Mouse (Mus musculus): ENCODE measurements around the gene Bach2. TPM values are rescaled to one million over a fixed set of nuclear protein-coding genes. Genes with fewer than 3 reads are reported as not detected.

Gene Bach2
- polyA plus RNA-seq, 1 experiment = 0.11 TPM

DNA sequence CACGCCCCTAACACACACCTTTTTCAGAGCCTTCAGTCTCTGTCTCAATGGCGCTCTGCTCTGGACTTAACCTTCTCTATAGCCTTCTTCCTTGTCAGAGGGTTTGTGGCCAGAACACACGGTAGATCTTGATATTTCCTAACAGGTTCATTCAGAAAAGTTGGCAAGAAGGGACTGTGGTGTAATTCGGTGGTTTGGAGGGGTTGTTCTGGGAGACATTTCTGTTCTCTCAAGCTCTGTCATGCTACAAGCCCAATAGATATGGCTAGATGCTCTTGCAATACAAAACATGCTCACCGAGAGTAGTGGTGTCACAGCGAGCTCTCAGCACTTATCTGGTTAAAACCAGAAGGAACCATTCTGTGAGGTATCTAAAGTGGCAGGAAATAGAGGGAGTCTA, 51.2 kb downstream of the Bach2 start:
- Histone ChIP-seq H3K27me3 (ENCODE audit: control insufficient read depth, insufficient read depth, insufficient read length) (no peaks in the 10 kb centered on the region), H3K79me3 (ENCODE audit: low read depth) (no peaks in the 10 kb centered on the region), H3K36me3 (ENCODE audit: control insufficient read depth, insufficient read depth) (no peaks in the 10 kb centered on the region), H3K4me3 (ENCODE audit: insufficient read depth, poor library complexity, severe bottlenecking) (no peak overlapping the region), H3K79me2 (ENCODE audit: control insufficient read depth, insufficient read depth) (no peaks in the 10 kb centered on the region), H3ac (ENCODE audit: control insufficient read depth, insufficient read length, low read depth) (no peak overlapping the region)
- TF ChIP-seq CTCF (IDR thresholded peaks at IDR 0.05; ENCODE audit: control insufficient read depth, insufficient read depth, insufficient read length) (no peak), MAX (IDR thresholded peaks at IDR 0.05) (no peak), FOSL1 (IDR thresholded peaks at IDR 0.05; ENCODE audit: insufficient read depth, low read length, poor library complexity, severe bottlenecking) (no peak), USF1 (IDR thresholded peaks at IDR 0.05; ENCODE audit: low read depth) (no peak), CEBPB (IDR thresholded peaks at IDR 0.05; ENCODE audit: low read depth) (no peak), MYOD1 (IDR thresholded peaks at IDR 0.05; ENCODE audit: control insufficient read depth, insufficient read length, low read depth) (no peak), MYOG (IDR thresholded peaks at IDR 0.05; ENCODE audit: control insufficient read depth, extremely low read depth, insufficient read length) (no peak)

DNA sequence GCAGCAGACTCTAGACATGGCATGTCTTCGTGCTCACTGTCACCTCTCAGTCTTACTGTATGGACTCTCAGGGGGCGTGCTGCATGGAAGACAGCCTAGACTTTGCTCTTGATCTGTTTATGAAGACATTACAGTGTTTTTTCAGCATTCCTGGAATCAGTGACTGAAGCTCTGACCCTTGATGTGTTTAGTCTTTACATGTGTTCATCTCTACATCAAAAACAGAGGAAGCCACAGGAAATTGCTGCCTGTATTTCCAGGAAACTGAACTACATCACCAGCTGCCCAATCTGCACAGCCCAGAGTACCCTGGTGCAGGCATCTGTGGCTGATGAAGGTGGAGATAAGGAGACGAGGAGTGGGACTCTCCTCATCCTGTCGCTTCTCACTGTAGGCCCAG, 52.8 kb downstream of the Bach2 start:
- H3K4me3 ChIP-seq (ENCODE audit: insufficient read depth, poor library complexity, severe bottlenecking) = no peak overlapping the region
- no peaks in the 10 kb centered on the region for H3K79me2 ChIP-seq (ENCODE audit: control insufficient read depth, insufficient read depth)
- H3K36me3 ChIP-seq (ENCODE audit: control insufficient read depth, insufficient read depth) = no peaks in the 10 kb centered on the region
- no peak overlapping the region for H3ac ChIP-seq (ENCODE audit: control insufficient read depth, insufficient read length, low read depth)
- H3K79me3 ChIP-seq (ENCODE audit: low read depth) = no peaks in the 10 kb centered on the region
- H3K27me3 ChIP-seq (ENCODE audit: control insufficient read depth, insufficient read depth, insufficient read length) = no peaks in the 10 kb centered on the region
- TF ChIP-seq MYOD1 (IDR thresholded peaks at IDR 0.05; ENCODE audit: control insufficient read depth, insufficient read length, low read depth) (no peak), CTCF (IDR thresholded peaks at IDR 0.05; ENCODE audit: control insufficient read depth, insufficient read depth, insufficient read length) (no peak), FOSL1 (IDR thresholded peaks at IDR 0.05; ENCODE audit: insufficient read depth, low read length, poor library complexity, severe bottlenecking) (no peak), MAX (IDR thresholded peaks at IDR 0.05) (no peak), CEBPB (IDR thresholded peaks at IDR 0.05; ENCODE audit: low read depth) (no peak), USF1 (IDR thresholded peaks at IDR 0.05; ENCODE audit: low read depth) (no peak), MYOG (IDR thresholded peaks at IDR 0.05; ENCODE audit: control insufficient read depth, extremely low read depth, insufficient read length) (no peak)

DNA sequence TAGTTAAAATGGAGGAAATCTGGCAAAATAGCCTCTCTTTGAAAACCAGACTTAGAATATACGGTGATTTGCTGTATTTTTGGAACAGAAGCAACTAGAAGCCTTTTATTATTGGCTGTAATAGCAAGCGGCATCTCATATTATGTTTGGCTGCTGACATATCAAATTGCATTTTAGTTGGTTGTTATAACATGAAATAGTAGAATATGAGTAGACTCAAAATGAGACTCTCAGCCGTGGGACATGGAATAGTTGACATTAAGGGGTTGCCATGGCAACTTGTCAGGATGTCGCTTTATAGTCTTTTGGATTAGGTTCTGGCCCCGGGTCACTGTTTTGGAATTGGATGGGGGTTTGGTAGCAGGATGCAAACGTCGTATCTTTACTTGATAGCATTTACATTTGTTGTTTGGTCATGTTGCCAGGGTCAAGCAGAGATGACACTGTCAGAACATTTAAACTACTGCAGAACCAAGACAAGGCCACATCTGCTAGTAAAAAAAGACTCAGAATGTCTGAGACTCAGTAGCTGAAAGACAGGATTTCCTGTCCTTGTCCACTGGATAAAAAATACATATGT, 55.2 kb downstream of the Bach2 start:
- Histone ChIP-seq H3K36me3 (ENCODE audit: control insufficient read depth, insufficient read depth) (no peaks in the 10 kb centered on the region), H3K27me3 (ENCODE audit: control insufficient read depth, insufficient read depth, insufficient read length) (no peaks in the 10 kb centered on the region), H3ac (ENCODE audit: control insufficient read depth, insufficient read length, low read depth) (no peak overlapping the region), H3K79me3 (ENCODE audit: low read depth) (no peaks in the 10 kb centered on the region), H3K4me3 (ENCODE audit: insufficient read depth, poor library complexity, severe bottlenecking) (no peak overlapping the region), H3K79me2 (ENCODE audit: control insufficient read depth, insufficient read depth) (no peaks in the 10 kb centered on the region)
- TF ChIP-seq CEBPB (IDR thresholded peaks at IDR 0.05; ENCODE audit: low read depth) (no peak), MAX (IDR thresholded peaks at IDR 0.05) (no peak), FOSL1 (IDR thresholded peaks at IDR 0.05; ENCODE audit: insufficient read depth, low read length, poor library complexity, severe bottlenecking) (no peak)

DNA sequence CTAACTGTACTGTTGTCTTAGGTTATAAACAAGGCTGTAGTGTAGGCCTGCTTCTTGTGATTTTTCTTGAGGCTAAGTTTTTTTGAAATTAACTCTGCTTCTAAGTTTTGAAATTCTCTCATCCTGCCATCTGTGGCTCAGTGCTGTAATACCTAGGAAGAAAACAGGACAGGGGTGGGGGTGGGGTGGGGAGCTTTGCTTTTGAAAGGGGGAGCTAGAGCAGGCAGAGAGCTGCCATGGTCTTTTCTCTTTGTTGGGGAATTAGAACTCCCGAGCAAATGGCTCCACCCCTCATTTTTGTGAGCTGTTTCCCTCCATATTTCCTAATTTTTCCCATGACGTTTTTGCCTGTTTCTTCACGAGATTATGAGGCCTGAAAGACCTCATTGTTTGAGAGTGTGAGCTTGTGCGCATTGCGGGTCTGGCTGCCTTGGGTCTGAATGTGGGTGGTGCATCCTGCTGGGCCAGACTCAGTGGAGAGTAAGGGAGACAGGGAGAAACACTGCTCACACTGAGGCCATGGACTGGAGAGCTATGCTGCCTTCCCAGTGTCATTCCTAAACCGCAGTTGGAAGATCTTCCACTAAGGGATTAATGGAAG, 58.6 kb downstream of the Bach2 start:
- Histone ChIP-seq H3K27me3 (ENCODE audit: control insufficient read depth, insufficient read depth, insufficient read length) (no peaks in the 10 kb centered on the region), H3K79me2 (ENCODE audit: control insufficient read depth, insufficient read depth) (no peaks in the 10 kb centered on the region), H3K4me3 (ENCODE audit: insufficient read depth, poor library complexity, severe bottlenecking) (no peak overlapping the region), H3ac (ENCODE audit: control insufficient read depth, insufficient read length, low read depth) (no peak overlapping the region), H3K36me3 (ENCODE audit: control insufficient read depth, insufficient read depth) (no peaks in the 10 kb centered on the region), H3K79me3 (ENCODE audit: low read depth) (no peaks in the 10 kb centered on the region)
- TF ChIP-seq CEBPB (IDR thresholded peaks at IDR 0.05; ENCODE audit: low read depth) (no peak), FOSL1 (IDR thresholded peaks at IDR 0.05; ENCODE audit: insufficient read depth, low read length, poor library complexity, severe bottlenecking) (no peak), CTCF (IDR thresholded peaks at IDR 0.05; ENCODE audit: control insufficient read depth, insufficient read depth, insufficient read length) (no peak), MYOG (IDR thresholded peaks at IDR 0.05; ENCODE audit: control insufficient read depth, extremely low read depth, insufficient read length) (no peak), MAX (IDR thresholded peaks at IDR 0.05) (no peak), MYOD1 (IDR thresholded peaks at IDR 0.05; ENCODE audit: control insufficient read depth, insufficient read length, low read depth) (no peak), USF1 (IDR thresholded peaks at IDR 0.05; ENCODE audit: low read depth) (no peak)

DNA sequence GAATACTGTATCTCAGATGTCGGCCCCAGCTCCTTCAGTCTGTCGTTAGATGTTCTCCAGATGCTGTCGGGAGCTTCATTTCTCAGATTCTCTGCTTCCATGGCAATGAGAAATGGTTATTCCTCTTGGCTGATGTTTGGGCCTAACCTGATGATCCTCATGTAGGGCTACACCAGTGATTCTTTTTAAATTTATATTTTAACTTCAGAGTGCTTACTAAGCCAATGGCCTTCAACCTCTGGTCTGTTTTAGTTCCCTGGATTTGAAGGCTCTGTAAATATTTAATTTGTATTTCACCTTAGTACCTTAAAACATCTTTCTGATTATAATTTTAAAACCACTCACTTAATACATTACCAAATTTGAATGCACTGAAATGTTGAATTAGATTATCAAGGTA, 60.6 kb downstream of the Bach2 start:
- no peaks in the 10 kb centered on the region for H3K79me3 ChIP-seq (ENCODE audit: low read depth)
- no peak overlapping the region for H3K4me3 ChIP-seq (ENCODE audit: insufficient read depth, poor library complexity, severe bottlenecking)
- H3K79me2 ChIP-seq (ENCODE audit: control insufficient read depth, insufficient read depth) = no peaks in the 10 kb centered on the region
- H3K36me3 ChIP-seq (ENCODE audit: control insufficient read depth, insufficient read depth) = no peaks in the 10 kb centered on the region
- TF ChIP-seq USF1 (IDR thresholded peaks at IDR 0.05; ENCODE audit: low read depth) (no peak), CTCF (IDR thresholded peaks at IDR 0.05; ENCODE audit: control insufficient read depth, insufficient read depth, insufficient read length) (no peak), MAX (IDR thresholded peaks at IDR 0.05) (no peak), CEBPB (IDR thresholded peaks at IDR 0.05; ENCODE audit: low read depth) (no peak), FOSL1 (IDR thresholded peaks at IDR 0.05; ENCODE audit: insufficient read depth, low read length, poor library complexity, severe bottlenecking) (no peak), MYOG (IDR thresholded peaks at IDR 0.05; ENCODE audit: control insufficient read depth, extremely low read depth, insufficient read length) (no peak), MYOD1 (IDR thresholded peaks at IDR 0.05; ENCODE audit: control insufficient read depth, insufficient read length, low read depth) (no peak)
- no peak overlapping the region for H3ac ChIP-seq (ENCODE audit: control insufficient read depth, insufficient read length, low read depth)
- H3K27me3 ChIP-seq (ENCODE audit: control insufficient read depth, insufficient read depth, insufficient read length) = no peaks in the 10 kb centered on the region

DNA sequence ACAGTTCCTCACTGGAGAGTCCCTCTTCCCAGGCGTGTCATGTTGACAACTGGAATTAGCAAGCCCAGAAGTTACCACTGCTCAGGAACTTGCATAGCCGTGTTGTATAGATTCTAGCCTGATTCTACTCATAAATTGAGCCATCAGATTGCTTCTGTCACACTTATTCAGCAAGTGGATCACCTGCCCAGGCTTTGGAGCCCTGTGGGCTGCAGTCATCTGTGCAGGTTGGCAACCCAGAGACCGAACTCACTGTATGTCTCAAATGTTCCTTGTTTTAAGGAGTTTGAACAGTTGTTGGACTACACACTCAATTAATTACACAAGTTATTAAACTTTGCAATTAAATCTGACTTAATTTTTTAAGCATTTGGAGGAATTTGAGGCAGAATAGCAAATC, 61.4 kb downstream of the Bach2 start:
- H3K4me3 ChIP-seq (ENCODE audit: insufficient read depth, poor library complexity, severe bottlenecking) = no peak overlapping the region
- no peaks in the 10 kb centered on the region for H3K27me3 ChIP-seq (ENCODE audit: control insufficient read depth, insufficient read depth, insufficient read length)
- H3ac ChIP-seq (ENCODE audit: control insufficient read depth, insufficient read length, low read depth) = no peak overlapping the region
- H3K36me3 ChIP-seq (ENCODE audit: control insufficient read depth, insufficient read depth) = no peaks in the 10 kb centered on the region
- no peaks in the 10 kb centered on the region for H3K79me2 ChIP-seq (ENCODE audit: control insufficient read depth, insufficient read depth)
- H3K79me3 ChIP-seq (ENCODE audit: low read depth) = no peaks in the 10 kb centered on the region
- no peak for TF ChIP-seq USF1 (IDR thresholded peaks at IDR 0.05; ENCODE audit: low read depth)
- no peak for TF ChIP-seq MAX (IDR thresholded peaks at IDR 0.05)
- TF ChIP-seq CEBPB (IDR thresholded peaks at IDR 0.05; ENCODE audit: low read depth) = no peak
- TF ChIP-seq MYOD1 (IDR thresholded peaks at IDR 0.05; ENCODE audit: control insufficient read depth, insufficient read length, low read depth) = no peak
- no peak for TF ChIP-seq MYOG (IDR thresholded peaks at IDR 0.05; ENCODE audit: control insufficient read depth, extremely low read depth, insufficient read length)
- no peak for TF ChIP-seq FOSL1 (IDR thresholded peaks at IDR 0.05; ENCODE audit: insufficient read depth, low read length, poor library complexity, severe bottlenecking)
- TF ChIP-seq CTCF (IDR thresholded peaks at IDR 0.05; ENCODE audit: control insufficient read depth, insufficient read depth, insufficient read length) = no peak

Measured in C2C12 (cell line).